10 mouse cellular contexts compared by ENCODE assay signal in the genomic region with DNA sequence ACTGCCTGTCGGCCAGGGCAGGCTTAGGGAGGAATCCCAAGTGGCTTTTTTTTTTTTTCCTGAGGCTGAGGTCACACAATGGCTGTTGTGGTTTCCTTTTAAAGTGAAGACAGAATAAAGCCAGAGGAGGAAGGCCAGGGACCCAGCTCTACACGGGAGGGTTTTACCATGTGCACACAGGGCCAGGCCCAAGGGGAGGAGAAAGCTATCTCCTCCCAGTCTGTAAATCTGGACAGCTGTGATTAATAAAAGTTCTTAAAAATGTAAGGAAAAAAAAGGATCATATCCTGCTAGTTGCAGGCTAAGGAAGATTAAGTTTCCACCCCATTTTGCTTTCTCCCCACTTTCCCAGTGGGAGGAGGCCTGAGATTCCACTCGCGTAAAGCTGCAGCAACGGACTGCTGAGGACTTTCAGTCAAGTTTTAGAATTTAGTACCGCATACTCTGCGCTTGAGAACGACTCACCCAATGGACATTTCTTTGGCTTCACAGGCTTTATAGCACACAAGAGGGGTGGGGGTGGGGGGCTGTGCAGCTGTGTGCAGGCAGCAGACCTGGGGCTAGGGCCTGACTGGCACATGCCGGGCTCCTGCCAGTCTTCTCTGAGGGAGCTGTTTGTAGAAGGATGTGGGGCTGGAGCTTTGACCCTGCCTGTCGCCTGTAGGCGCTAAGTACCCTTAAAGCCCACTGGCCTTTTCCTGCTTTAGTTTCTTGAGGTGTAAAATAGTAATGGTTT.
DNase-seq lines count a peak whose midpoint lies in the region; ATAC-seq and TF ChIP-seq lines count a peak whose summit lies in the region.
"Had no signal": no experiment of that assay in that cellular context is flagged by ENCODE, and none has a peak within 500 bp of the region (broad histone marks: within the 10 kb centered on the region; RNA-seq: fewer than 3 reads in every experiment).

No protein-coding gene starts in this region.

- no peaks in the 10 kb centered on the region for H3K9me3 ChIP-seq in lung, embryonic 14.5 days (ENCODE audit: low read depth, low read length)
- H3K9me3 ChIP-seq in forebrain, embryonic 10.5 days = no peaks in the 10 kb centered on the region
- H3K9me3 ChIP-seq in hindbrain, embryonic 15.5 days = no peaks in the 10 kb centered on the region
- no peaks in the 10 kb centered on the region for H3K9me3 ChIP-seq in neural tube, embryonic 12.5 days

- TF ChIP-seq CTCF in lung, embryonic 14.5 days (IDR thresholded peaks at IDR 0.05; ENCODE audit: low read depth) = no peak

- peak overlapping the region; percentile 91 for H3K27ac ChIP-seq in lung, embryonic 14.5 days (ENCODE audit: low read depth)
- peak overlapping the region; percentile 89 for H3K27ac ChIP-seq in forebrain, embryonic 10.5 days
- H3K27ac ChIP-seq in hindbrain, embryonic 15.5 days (replicated peaks) = peak overlapping the region; percentile 84
- H3K27ac ChIP-seq in neural tube, embryonic 12.5 days = no peak overlapping the region

- 16% methylated on average over 11 of the region's 11 CpGs for WGBS in lung, embryonic 14.5 days
- WGBS in forebrain, embryonic 10.5 days = 40% methylated on average over 11 of the region's 11 CpGs
- WGBS in hindbrain, embryonic 15.5 days = 29% methylated on average over 11 of the region's 11 CpGs
- 25% methylated on average over 11 of the region's 11 CpGs for WGBS in neural tube, embryonic 12.5 days

- DNase-seq in lung, embryonic 14.5 days = peak; percentile 61
- no peak for DNase-seq in lung, adult 18-20 months
- no peak for DNase-seq in forebrain, embryonic 10.5 days (ENCODE audit: extremely low spot score, low spot score)
- DNase-seq in frontal cortex, postnatal 10 days (ENCODE audit: low spot score in 2 of 2) = no peak
- DNase-seq in lung, postnatal 4 days = no peak
- DNase-seq: cerebellum, postnatal 14 days; thymus, postnatal 36 days had no signal

- no peak overlapping the region; the same call in 1 of the 2 replicates for H3K9ac ChIP-seq in lung, embryonic 14.5 days
- H3K9ac ChIP-seq in hindbrain, embryonic 15.5 days = no peak overlapping the region
- no peak overlapping the region for H3K9ac ChIP-seq in neural tube, embryonic 12.5 days

- H3K4me3 ChIP-seq in lung, embryonic 14.5 days (ENCODE audit: low read depth, low read length) = no peak overlapping the region
- no peak overlapping the region for H3K4me3 ChIP-seq in forebrain, embryonic 10.5 days
- no peak overlapping the region for H3K4me3 ChIP-seq in hindbrain, embryonic 15.5 days
- no peak overlapping the region for H3K4me3 ChIP-seq in neural tube, embryonic 12.5 days

- peak overlapping the region; percentile 32; the same call in 1 of the 2 replicates for H3K4me2 ChIP-seq in lung, embryonic 14.5 days
- no peak overlapping the region for H3K4me2 ChIP-seq in hindbrain, embryonic 15.5 days
- peak overlapping the region; percentile 22; the same call in 1 of the 2 replicates for H3K4me2 ChIP-seq in neural tube, embryonic 12.5 days (replicated peaks)

- H3K27me3 ChIP-seq in lung, embryonic 14.5 days (ENCODE audit: insufficient read depth, low read length) = no peaks in the 10 kb centered on the region
- H3K27me3 ChIP-seq in forebrain, embryonic 10.5 days (ENCODE audit: poor library complexity, severe bottlenecking) = no peaks in the 10 kb centered on the region
- no peaks in the 10 kb centered on the region for H3K27me3 ChIP-seq in hindbrain, embryonic 15.5 days
- no peaks in the 10 kb centered on the region for H3K27me3 ChIP-seq in neural tube, embryonic 12.5 days (replicated peaks)

- H3K36me3 ChIP-seq in lung, embryonic 14.5 days (ENCODE audit: insufficient read depth) = peaks cover 12% of the 10 kb centered on the region
- H3K36me3 ChIP-seq in forebrain, embryonic 10.5 days (replicated peaks) = peaks cover 26% of the 10 kb centered on the region
- H3K36me3 ChIP-seq in hindbrain, embryonic 15.5 days = peaks cover 12% of the 10 kb centered on the region
- H3K36me3 ChIP-seq in neural tube, embryonic 12.5 days = peaks cover 14% of the 10 kb centered on the region

- peaks cover 48% of the 10 kb centered on the region for H3K4me1 ChIP-seq in lung, embryonic 14.5 days (ENCODE audit: insufficient read depth)
- peaks cover 70% of the 10 kb centered on the region for H3K4me1 ChIP-seq in forebrain, embryonic 10.5 days
- peaks cover 67% of the 10 kb centered on the region for H3K4me1 ChIP-seq in hindbrain, embryonic 15.5 days (replicated peaks)
- peaks cover 58% of the 10 kb centered on the region for H3K4me1 ChIP-seq in neural tube, embryonic 12.5 days

- ATAC-seq in lung, embryonic 14.5 days (ENCODE audit: insufficient read depth) = peak; percentile 25; the same call in 1 of the 2 replicates
- no peak for ATAC-seq in hindbrain, embryonic 15.5 days (ENCODE audit: low FRiP score, low read depth)
- no peak for ATAC-seq in neural tube, embryonic 12.5 days (ENCODE audit: low FRiP score, low read depth)
- no peak for ATAC-seq in cerebellum, adult (ENCODE audit: insufficient number of reproducible peaks, low FRiP score, low TSS enrichment)
